Mouse (Mus musculus): ENCODE results near the gene Cst6.
"Not testable (repeated sequence)": the region's sequence is repeated elsewhere in the genome, so short reads cannot be mapped to it uniquely, and the experiment has no call there.

The Cst6 gene

GRCm38 (mm10) chr19:5349502-5349873 lies at the start of gene Cst6:
TSS of gene Cst6 (minus strand) at chr19:5349574.
- not testable (repeated sequence) for DNase-seq (ENCODE audit: low read depth, low spot score)

DNA sequence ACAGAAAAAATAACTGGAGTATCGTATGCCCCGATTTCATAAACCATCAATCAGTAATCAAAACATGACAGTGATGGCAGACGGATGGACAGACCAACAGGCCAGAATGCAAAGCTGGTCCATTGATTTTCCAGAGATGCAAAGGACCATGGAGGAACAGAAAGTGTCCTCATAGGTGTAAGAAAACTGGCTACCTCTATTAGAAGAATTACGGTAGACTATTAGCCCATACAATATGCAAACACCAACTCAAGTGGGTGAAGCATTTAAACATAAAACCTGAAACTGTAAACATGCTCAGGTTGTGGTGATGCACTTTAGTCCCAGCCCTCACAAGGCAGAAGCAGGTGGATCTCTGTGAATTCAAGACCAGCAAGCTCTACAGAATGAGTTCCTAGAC lies 46.0 kb upstream of the Cst6 start:
- DNase-seq (ENCODE audit: low read depth, low spot score) = no peak

- DNase-seq (ENCODE audit: low read depth, low spot score) = no peak
These were observed 44.8 kb upstream of the Cst6 start for GRCm38 (mm10) chr19:5394168-5394567.

DNA sequence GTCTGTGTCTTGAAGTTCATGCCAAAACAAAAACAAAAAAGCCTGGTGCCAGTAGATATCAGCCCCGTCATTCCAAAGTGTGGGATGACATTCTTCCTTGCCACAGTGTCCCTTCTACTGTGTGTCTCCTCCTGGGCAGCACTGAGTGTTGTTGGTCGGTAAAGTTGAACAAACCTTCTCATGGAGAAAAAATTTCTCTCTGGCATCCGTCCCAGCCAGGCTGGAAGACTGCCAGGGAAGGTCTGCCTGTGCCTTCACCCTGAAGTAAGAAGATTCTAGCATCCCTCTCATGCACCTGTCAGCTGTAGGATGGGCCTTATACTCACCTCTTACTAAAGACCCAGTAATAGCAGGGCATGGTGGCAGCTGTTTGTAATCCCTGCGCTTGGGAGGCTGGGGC lies 43.5 kb upstream of the Cst6 start:
- no peak for DNase-seq (ENCODE audit: low read depth, low spot score)

- DNase-seq (ENCODE audit: low read depth, low spot score) = no peak
These were observed 41.0 kb upstream of the Cst6 start for GRCm38 (mm10) chr19:5390416-5390815.

GRCm38 (mm10) chr19:5389647-5390046 lies 40.3 kb upstream of the Cst6 start:
- no peak for DNase-seq (ENCODE audit: low read depth, low spot score)

DNA sequence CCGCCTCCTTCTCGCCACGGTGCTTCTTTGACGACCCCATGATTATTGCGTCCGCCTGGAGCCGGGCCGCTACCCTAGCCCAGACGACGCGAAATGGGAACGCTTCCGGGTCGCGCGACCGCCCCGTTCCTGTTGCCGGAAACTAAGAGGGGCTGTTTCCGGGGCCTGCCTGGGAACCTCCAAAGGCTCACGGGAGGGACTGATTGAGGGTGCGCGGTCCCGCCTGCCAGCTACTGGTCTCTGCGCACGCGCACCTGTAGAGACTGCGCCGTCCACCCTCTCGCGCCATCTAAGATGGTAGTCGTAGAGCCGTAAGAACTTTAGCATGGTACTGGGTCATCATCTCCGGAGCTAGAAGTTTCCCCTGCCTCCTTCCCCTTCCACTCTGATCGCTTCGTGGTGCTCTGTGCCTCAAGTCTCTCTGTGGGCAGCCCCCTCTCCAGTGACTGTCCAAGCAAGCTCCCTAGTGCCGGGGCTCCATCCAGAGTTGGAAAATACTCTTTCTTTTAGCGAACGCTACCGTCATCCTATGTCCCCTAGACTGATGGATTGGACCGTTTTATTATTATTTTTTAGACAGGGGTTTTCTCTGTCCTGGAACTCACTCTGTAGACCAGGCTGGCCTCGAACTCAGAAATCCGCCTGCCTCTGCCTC lies 39.3 kb upstream of the Cst6 start, which contains the start of gene Sart1:
TSS of gene Sart1 (minus strand) at position 116 of the 655 bp plus-strand sequence.
- DNase-seq (ENCODE audit: low read depth, low spot score) = peak; percentile 96

DNA sequence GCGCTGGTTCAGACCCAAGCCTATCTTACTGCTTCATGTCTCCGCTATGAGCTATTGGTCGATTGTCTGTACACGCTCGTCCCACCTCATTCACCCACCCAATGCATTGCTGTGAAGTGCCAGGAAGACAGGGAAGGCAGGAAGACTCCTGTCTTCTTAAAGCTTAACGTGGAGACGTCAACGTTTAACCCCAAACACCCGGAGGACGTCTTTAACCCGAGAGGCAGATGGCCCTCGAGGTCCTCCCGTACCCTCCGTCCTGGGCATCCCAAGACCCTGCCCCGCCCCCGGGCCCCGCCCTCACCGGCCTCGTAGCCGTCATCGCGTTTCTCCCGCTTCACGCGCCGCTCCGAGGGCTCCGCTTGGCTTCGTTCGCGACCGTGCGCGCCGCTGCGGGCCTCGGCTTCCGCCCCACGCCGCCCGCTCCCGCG lies 38.7 kb upstream of the Cst6 start:
- DNase-seq (ENCODE audit: low read depth, low spot score) = no peak

GRCm38 (mm10) chr19:5384715-5385114 lies 35.3 kb upstream of the Cst6 start:
- no peak for DNase-seq (ENCODE audit: low read depth, low spot score)

- no peak for DNase-seq (ENCODE audit: low read depth, low spot score)
These were observed 34.0 kb upstream of the Cst6 start for GRCm38 (mm10) chr19:5383326-5383725.

DNA sequence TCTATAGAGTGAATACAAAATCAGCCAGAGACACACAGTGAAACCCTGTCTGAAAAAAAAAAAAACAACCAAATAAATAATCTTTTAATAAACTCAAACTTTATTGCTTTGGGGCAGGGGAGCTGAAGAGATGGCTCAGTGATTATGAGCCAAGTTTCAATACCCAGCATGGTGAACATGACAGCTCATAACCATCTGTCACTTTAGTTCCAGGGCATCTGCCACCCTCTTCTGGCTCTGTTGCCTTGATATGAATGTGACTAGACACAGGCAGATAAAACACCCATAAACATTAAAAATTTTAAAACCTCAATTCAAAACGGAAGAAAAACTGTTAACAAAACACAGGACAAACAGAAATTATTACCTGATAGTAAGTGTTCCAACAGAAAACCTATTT lies 28.1 kb upstream of the Cst6 start:
- DNase-seq (ENCODE audit: low read depth, low spot score) = peak; percentile 17

DNA sequence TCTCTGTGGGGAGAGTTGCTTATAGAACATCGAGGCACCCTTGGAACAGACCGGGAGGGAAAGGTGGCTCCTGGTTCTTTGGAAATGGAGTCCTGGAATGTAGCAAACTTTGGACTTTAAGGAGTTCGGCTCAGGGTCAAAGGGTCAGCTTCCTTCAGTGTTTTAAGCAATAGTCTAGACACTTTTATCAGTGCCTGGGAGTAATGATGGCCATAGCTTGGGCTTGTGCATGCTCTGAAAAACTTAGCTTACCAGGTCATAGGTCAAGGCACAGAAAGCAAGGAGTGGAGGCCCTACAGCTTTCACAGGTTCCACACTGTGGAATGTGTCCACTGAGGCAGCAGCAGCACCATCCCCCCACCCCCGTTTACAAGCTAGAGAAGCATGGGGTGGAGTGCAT lies 25.4 kb upstream of the Cst6 start:
- DNase-seq (ENCODE audit: low read depth, low spot score) = no peak

GRCm38 (mm10) chr19:5374177-5374576 lies 24.8 kb upstream of the Cst6 start:
- no peak for DNase-seq (ENCODE audit: low read depth, low spot score)

DNA sequence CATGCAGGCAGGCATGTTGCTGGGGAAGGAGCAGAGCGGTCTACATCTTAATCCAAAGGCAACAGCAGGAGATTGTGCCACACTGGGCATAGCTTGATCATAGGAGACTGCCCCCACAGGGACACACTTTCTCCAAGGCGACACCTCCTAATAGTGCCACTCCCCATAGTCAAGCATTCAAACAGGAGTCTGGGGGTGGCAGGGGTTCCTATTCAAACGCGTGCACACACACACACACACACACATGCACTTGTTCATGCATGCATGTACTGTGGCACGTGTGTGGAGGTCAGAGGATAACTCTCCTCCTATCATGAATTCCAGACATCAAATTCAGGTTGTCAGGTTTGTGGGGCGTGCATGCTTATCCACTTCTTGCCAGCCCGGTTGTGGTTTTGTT lies 23.4 kb upstream of the Cst6 start:
- DNase-seq (ENCODE audit: low read depth, low spot score) = no peak

DNA sequence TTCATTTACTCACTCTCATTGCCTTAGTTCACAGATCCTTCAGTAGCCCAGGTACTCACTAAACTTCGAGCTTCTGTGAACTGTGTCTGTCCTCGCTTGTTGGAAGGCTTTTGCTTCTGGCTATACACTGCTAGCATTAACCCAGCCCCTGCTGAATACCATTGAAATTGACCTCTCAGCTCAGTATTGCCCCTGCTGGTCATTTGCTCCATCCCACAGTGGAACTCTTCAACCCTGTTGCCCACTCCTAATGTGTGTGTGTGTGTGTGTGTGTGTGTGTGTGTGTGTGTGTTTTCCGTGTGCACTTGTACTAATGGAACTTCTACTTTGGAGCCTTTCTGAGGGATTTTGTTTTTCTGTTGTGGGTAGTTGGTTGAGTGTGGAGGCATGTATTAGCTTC lies 21.6 kb upstream of the Cst6 start:
- DNase-seq (ENCODE audit: low read depth, low spot score) = no peak

DNA sequence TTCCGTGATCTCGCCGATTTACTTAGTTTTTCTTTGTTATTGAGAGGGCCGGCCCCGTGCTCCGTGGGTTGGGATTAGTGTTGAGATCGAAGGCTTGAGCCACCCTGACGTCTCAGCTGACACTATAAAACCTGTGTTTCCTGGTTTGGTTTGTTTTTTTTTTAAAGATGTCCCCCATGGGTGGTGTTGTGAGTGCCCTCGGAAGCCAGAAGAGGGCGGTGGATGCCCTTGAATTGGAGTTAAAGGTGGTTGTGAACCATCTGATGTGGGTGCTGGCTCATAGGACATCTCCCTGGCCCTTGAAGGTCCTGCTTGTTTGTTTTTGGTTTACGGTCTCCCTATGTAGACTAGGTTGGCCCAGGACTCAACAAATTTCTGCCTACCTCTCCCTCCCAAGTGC lies 18.1 kb upstream of the Cst6 start:
- DNase-seq (ENCODE audit: low read depth, low spot score) = no peak

GRCm38 (mm10) chr19:5367053-5367359 lies 17.6 kb upstream of the Cst6 start, which contains the start of gene Banf1:
TSS of gene Banf1 (minus strand) at chr19:5367168.
- DNase-seq (ENCODE audit: low read depth, low spot score) = no peak

- DNase-seq (ENCODE audit: low read depth, low spot score) = peak; percentile 99
These were observed 17.0 kb upstream of the Cst6 start, which contains the start of gene Eif1ad for GRCm38 (mm10) chr19:5366175-5367052. TSS of gene Eif1ad (plus strand) at chr19:5366741.

- no peak for DNase-seq (ENCODE audit: low read depth, low spot score)
These were observed 16.4 kb upstream of the Cst6 start for GRCm38 (mm10) chr19:5365751-5366150.

GRCm38 (mm10) chr19:5364124-5364523 lies 14.8 kb upstream of the Cst6 start:
- no peak for DNase-seq (ENCODE audit: low read depth, low spot score)

GRCm38 (mm10) chr19:5362186-5362585 lies 12.8 kb upstream of the Cst6 start:
- DNase-seq (ENCODE audit: low read depth, low spot score) = no peak

- no peak for DNase-seq (ENCODE audit: low read depth, low spot score)
These were observed 6.7 kb upstream of the Cst6 start for GRCm38 (mm10) chr19:5356080-5356479.

- no peak for DNase-seq (ENCODE audit: low read depth, low spot score)
These were observed 4.2 kb upstream of the Cst6 start for GRCm38 (mm10) chr19:5353609-5354008.
